Mouse (Mus musculus) cortical plate, adult 2 months (tissue): ENCODE measurements at regions not wholly inside any gene's neighbourhood (a gene's known extent, or its start where the extent isn't known, plus 50 kb on each side); places are given as distances from the start of the nearest gene placed in this dataset.

ENCODE experiments used
- CTCF ChIP-seq: fragments of 200-500 bp; IDR thresholded peaks from 2 replicates; pipeline ENCODE4 v1.5.1; 2011; ENCODE audit warnings: mild to moderate bottlenecking, control low read depth, low read length; ENCODE audit not compliant: insufficient read depth; ENCODE audit errors: extremely low read depth
- POLR2A ChIP-seq: fragments of 200-500 bp; IDR thresholded peaks from 2 replicates; pipeline ENCODE4 v1.6.1; 2011; ENCODE audit warnings: mild to moderate bottlenecking, low read length, control low read depth; ENCODE audit not compliant: insufficient read depth; ENCODE audit errors: extremely low read depth

DNA sequence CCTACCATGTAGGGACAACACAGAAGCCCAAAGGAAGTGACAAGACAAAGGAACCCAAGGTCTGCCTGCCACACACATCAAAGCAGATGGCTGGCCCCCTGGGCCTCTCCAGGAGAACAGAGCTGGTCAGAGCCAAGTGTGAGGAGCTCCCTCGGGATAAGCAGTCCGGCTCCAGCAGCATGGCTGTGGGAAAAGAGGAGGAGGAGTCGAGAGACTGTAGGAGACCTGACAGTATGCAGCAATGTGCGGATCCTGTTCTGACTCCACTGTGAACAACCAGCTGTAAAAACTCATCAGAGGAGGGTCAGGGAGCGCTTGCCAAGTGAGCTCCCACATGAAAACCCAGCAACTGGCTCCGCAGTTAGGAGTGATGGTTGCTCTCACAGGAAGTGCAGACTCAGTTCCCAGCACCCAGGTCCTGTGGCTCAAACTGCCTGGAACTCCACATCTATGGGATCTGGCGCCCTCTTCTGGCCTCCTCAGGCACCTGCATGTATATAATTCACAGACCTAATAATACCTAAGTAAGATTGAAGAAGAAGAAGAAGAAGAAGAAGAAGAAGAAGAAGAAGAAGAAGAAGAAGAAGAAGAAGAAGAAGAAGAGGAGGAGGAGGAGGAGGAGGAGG lies 79.3 kb upstream of the Errfi1 start:
- TF ChIP-seq CTCF = no peak
- TF ChIP-seq POLR2A = no peak
